Mouse (Mus musculus) cerebellum, adult 2 months (tissue): Measurements from ENCODE around the gene Ntn1.

Experiments used
- CTCF ChIP-seq: fragments of 200-500 bp; IDR thresholded peaks from 2 replicates; pipeline ENCODE4 v1.5.1; 2011; ENCODE audit warnings: low read depth, mild to moderate bottlenecking, control low read depth, low read length, moderate library complexity, borderline replicate concordance; ENCODE audit not compliant: insufficient read depth
- POLR2A ChIP-seq: fragments of 200-500 bp; IDR thresholded peaks from 2 replicates; pipeline ENCODE4 v1.6.1; 2011; ENCODE audit warnings: low read length, control low read depth, borderline replicate concordance; ENCODE audit not compliant: insufficient read depth

- TF ChIP-seq CTCF (no peak), POLR2A (no peak)
Measured at GRCm38 (mm10) chr11:68226654-68227057, 174.0 kb downstream of the Ntn1 start.
